Mouse (Mus musculus) liver, postnatal 0 days (tissue): Measurements from ENCODE around the gene Arpc1a. TPM values are rescaled to one million over a fixed set of nuclear protein-coding genes. Genes with fewer than 3 reads are reported as not detected.
"Not testable (repeated sequence)": the region's sequence is repeated elsewhere in the genome, so short reads cannot be mapped to it uniquely, and the experiment has no call there.

ENCODE experiments used
- ATAC-seq: fragments of 200-750 bp; cut with Nextera tagmentation; 2 replicates; pipeline ENCODE4 v1.8.0; 2017; ENCODE audit warnings: mild to moderate bottlenecking, moderate library complexity
- DNase-seq: peaks from one replicate; pipeline ENCODE4 v3.0.0-alpha.2; 2016
- H3K27ac ChIP-seq: fragments of 300-500 bp; sonication (generic); 2 replicates; pipeline ENCODE4 v1.5.1; 2014; ENCODE audit warnings: antibody characterized with exemption, moderate library complexity, mild to moderate bottlenecking, low read depth
- H3K27me3 ChIP-seq: fragments of 300-500 bp; sonication (generic); 2 replicates; pipeline ENCODE4 v1.6.1; 2014; ENCODE audit warnings: low read length, control low read depth, mixed read lengths; ENCODE audit not compliant: insufficient read depth
- H3K36me3 ChIP-seq: fragments of 300-500 bp; sonication (generic); replicated peaks from 2 replicates; pipeline ENCODE4 v1.6.1; 2014; ENCODE audit warnings: mild to moderate bottlenecking, control low read depth, low read length, moderate library complexity, mixed read lengths; ENCODE audit not compliant: insufficient read depth
- H3K4me1 ChIP-seq: fragments of 300-500 bp; sonication (generic); 2 replicates; pipeline ENCODE4 v1.6.1; 2014; ENCODE audit warnings: antibody characterized with exemption, mild to moderate bottlenecking, control low read depth; ENCODE audit not compliant: insufficient read depth
- H3K4me2 ChIP-seq: fragments of 300-500 bp; sonication (generic); 2 replicates; pipeline ENCODE4 v1.6.1; 2014; ENCODE audit warnings: low read depth, mild to moderate bottlenecking, low read length, moderate library complexity, mixed read lengths
- H3K4me3 ChIP-seq: fragments of 300-500 bp; sonication (generic); 2 replicates; pipeline ENCODE4 v1.5.1; 2014; ENCODE audit warnings: low read depth, low read length
- H3K9ac ChIP-seq: fragments of 300-500 bp; sonication (generic); replicated peaks from 2 replicates; pipeline ENCODE4 v1.6.1; 2014; ENCODE audit warnings: mild to moderate bottlenecking, moderate library complexity
- H3K9me3 ChIP-seq: fragments of 300-500 bp; sonication (generic); 2 replicates; pipeline ENCODE4 v1.6.1; 2016; ENCODE audit warnings: mild to moderate bottlenecking, control low read depth, low read length, mixed read lengths
- CTCF ChIP-seq: sonication (generic); IDR thresholded peaks from 2 replicates; pipeline ENCODE4 v1.5.1; 2016; ENCODE audit warnings: antibody characterized with exemption, low read depth
- EP300 ChIP-seq: IDR thresholded peaks from 2 replicates; pipeline ENCODE4 v1.6.1; 2016; ENCODE audit warnings: antibody characterized with exemption, low read depth, mild to moderate bottlenecking
- WGBS: fragments of 180-500 bp; shearing (Covaris S2); extraction: QIAGEN DNeasy Blood & Tissue Kit; methylation state at CpG from one replicate; pipeline ENCODE4 v1.1.7; 2014; ENCODE audit not compliant: insufficient replicate concordance; 5-methylcytosine and 5-hydroxymethylcytosine counted together
- polyA plus RNA-seq: library from polyadenylated mRNA; unstranded; fragments of >200 nt; fragmentation: Nextera tagmentation; extraction: Ambion mirVana; gene quantifications from 2 replicates; pipeline ENCODE4 v1.2.1, GENCODE M21; 2015

Gene Arpc1a
- polyA plus RNA-seq, 1 experiment from 2014 or later, result 51.1 TPM

- ATAC-seq, result peak; percentile 43; the same call in 1 of the 2 replicates
Measured at GRCm38 (mm10) chr5:145098340-145098821, 14.8 kb downstream of the Arpc1a start.

DNA sequence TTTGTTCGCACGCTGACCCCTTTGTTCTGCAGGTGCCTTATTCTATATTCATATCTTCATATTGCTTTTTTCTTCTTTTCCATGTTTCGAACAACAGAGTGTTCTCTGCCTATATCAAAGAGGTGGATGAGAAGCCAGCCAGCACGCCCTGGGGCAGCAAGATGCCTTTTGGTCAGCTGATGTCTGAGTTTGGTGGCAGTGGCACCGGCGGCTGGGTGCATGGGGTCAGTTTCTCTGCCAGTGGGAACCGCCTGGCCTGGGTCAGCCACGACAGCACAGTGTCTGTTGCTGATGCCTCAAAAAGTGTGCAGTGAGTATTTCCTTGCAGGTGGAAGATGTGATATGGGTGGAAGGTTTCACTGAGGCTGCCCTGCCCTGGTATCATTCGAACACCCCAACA is 17.3 kb downstream of the Arpc1a start:
- no peaks in the 10 kb centered on the region for H3K27me3 ChIP-seq
- H3K4me3 ChIP-seq, result no peak overlapping the region
- no peak for TF ChIP-seq CTCF
- TF ChIP-seq EP300, result no peak
- ATAC-seq (no peak), DNase-seq (no peak)
- H3K9me3 ChIP-seq, result no peaks in the 10 kb centered on the region
- H3K4me1 ChIP-seq, result no peaks in the 10 kb centered on the region
- H3K36me3 ChIP-seq, result peaks cover 81% of the 10 kb centered on the region
- 86% methylated on average over 9 of the region's 9 CpGs for WGBS
- no peak overlapping the region for H3K4me2 ChIP-seq
- H3K27ac ChIP-seq, result no peak overlapping the region
- no peak overlapping the region for H3K9ac ChIP-seq

More at GRCm38 (mm10) chr5:145098340-145098821, 14.8 kb downstream of the Arpc1a start:
- peaks cover 79% of the 10 kb centered on the region for H3K36me3 ChIP-seq
- WGBS, result 73% methylated on average over 10 of the region's 10 CpGs
- H3K9me3 ChIP-seq, result no peaks in the 10 kb centered on the region
- no peak for TF ChIP-seq CTCF
- no peak for TF ChIP-seq EP300
- no peaks in the 10 kb centered on the region for H3K4me1 ChIP-seq
- H3K9ac ChIP-seq, result no peak overlapping the region
- no peak overlapping the region for H3K4me3 ChIP-seq
- no peak overlapping the region for H3K27ac ChIP-seq
- H3K4me2 ChIP-seq, result no peak overlapping the region
- H3K27me3 ChIP-seq, result no peaks in the 10 kb centered on the region
- DNase-seq, result no peak

DNA sequence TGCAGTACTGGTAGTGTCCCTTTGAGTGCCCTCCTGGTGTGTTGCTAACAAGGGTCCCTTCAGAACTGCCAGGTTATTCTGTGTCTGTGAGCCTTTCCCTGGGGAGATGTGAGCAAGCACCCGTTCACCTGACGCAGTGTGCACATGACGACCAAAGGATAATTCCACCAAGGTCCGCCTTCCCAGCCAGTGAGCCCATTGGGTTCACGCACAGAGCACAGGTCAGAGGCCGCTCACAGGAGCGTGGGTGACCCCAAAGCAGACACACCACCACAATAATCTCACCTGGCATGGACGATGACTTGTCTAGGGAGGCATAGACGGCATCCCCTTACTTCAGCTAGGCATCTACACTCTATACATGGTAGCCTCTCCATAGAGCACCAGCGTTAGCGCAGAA is 17.8 kb downstream of the Arpc1a start:
- peaks cover 81% of the 10 kb centered on the region for H3K36me3 ChIP-seq

GRCm38 (mm10) chr5:145102706-145103105 is 19.1 kb downstream of the Arpc1a start:
- DNase-seq (no peak), ATAC-seq (no peak)
- WGBS, result 69% methylated on average over 4 of the region's 4 CpGs
- H3K4me2 ChIP-seq, result no peak overlapping the region
- no peaks in the 10 kb centered on the region for H3K4me1 ChIP-seq
- H3K4me3 ChIP-seq, result no peak overlapping the region
- H3K9me3 ChIP-seq, result no peaks in the 10 kb centered on the region
- no peaks in the 10 kb centered on the region for H3K27me3 ChIP-seq
- no peak overlapping the region for H3K27ac ChIP-seq
- no peak for TF ChIP-seq EP300
- TF ChIP-seq CTCF, result no peak
- peaks cover 80% of the 10 kb centered on the region for H3K36me3 ChIP-seq
- H3K9ac ChIP-seq, result no peak overlapping the region

More for the DNA sequence above, 17.8 kb downstream of the Arpc1a start:
- not testable (repeated sequence) for H3K9me3 ChIP-seq, ATAC-seq, H3K4me2 ChIP-seq, H3K4me3 ChIP-seq, H3K27me3 ChIP-seq, DNase-seq, H3K9ac ChIP-seq, H3K27ac ChIP-seq, H3K4me1 ChIP-seq
- WGBS, result 90% methylated on average over 11 of the region's 11 CpGs

- peaks cover 79% of the 10 kb centered on the region for H3K36me3 ChIP-seq
- no peaks in the 10 kb centered on the region for H3K27me3 ChIP-seq
- 93% methylated on average over 9 of the region's 9 CpGs for WGBS
Measured at GRCm38 (mm10) chr5:145104328-145104727, 20.7 kb downstream of the Arpc1a start.

DNA sequence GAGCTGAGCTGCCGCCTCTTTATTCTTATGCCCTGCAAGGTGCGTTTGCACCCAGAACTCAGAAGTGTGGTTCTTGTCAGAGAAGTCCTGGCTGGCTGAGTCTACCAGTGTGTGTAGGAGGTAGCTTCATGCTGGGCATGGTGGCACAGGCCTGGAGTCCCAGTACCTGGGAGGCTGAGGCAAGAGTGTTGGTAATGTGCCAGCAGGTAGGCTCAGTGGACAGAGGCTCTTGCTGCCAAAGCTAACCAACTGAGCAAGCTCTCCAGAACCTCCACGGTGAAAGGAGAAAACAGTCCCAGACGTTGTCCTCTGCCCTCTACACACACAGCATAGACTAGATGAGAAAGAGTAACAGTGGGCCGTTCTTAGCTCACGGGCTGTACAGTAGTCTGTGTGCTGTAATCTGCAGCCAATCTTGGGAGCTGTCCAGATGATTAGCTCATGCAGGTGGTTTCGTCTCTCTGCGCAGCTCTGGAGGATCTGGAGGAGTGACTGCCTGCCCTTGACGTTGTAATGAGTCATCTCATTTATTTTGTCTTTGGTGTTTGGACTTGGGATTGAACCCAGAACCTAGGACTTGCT is 22.2 kb downstream of the Arpc1a start:
- no peaks in the 10 kb centered on the region for H3K4me1 ChIP-seq
- 0 out of 2 replicates have a peak, but pooled peaks have one; percentile 27 for ATAC-seq
- H3K27me3 ChIP-seq, result no peaks in the 10 kb centered on the region
- TF ChIP-seq CTCF, result no peak
- no peak for TF ChIP-seq EP300
- H3K27ac ChIP-seq, result no peak overlapping the region
- H3K9ac ChIP-seq, result no peak overlapping the region
- no peaks in the 10 kb centered on the region for H3K9me3 ChIP-seq
- no peak overlapping the region for H3K4me3 ChIP-seq
- peaks cover 66% of the 10 kb centered on the region for H3K36me3 ChIP-seq
- DNase-seq, result no peak
- WGBS, result 76% methylated on average over 9 of the region's 9 CpGs
- no peak overlapping the region for H3K4me2 ChIP-seq

More at GRCm38 (mm10) chr5:145104328-145104727, 20.7 kb downstream of the Arpc1a start:
- ATAC-seq, result no peak
- H3K9ac ChIP-seq, result no peak overlapping the region
- TF ChIP-seq CTCF (no peak), EP300 (no peak)
- H3K4me1 ChIP-seq, result no peaks in the 10 kb centered on the region
- H3K27ac ChIP-seq, result no peak overlapping the region
- H3K4me2 ChIP-seq, result no peak overlapping the region
- H3K9me3 ChIP-seq, result no peaks in the 10 kb centered on the region
- DNase-seq, result no peak
- no peak overlapping the region for H3K4me3 ChIP-seq
